Mouse (Mus musculus): ENCODE measurements at regions not wholly inside any gene's neighbourhood (a gene's known extent, or its start where the extent isn't known, plus 50 kb on each side); places are given as distances from the start of the nearest gene placed in this dataset.

GRCm38 (mm10) chr1:137452749-137453148 lies 492.5 kb upstream of the Nr5a2 start:
- Histone ChIP-seq H3K4me1 (replicated peaks; ENCODE audit: control insufficient read depth, insufficient read depth, low read length) (no peaks in the 10 kb centered on the region), H3K27me3 (ENCODE audit: control insufficient read depth, insufficient read depth, low read length) (no peaks in the 10 kb centered on the region), H3K4me3 (ENCODE audit: control insufficient read depth, insufficient read depth, low read length) (no peak overlapping the region), H3K27ac (ENCODE audit: control insufficient read depth, insufficient read depth, low read length) (no peak overlapping the region), H3K36me3 (ENCODE audit: control insufficient read depth, insufficient read depth, low read length) (no peaks in the 10 kb centered on the region)
- no peak for DNase-seq
- 98% methylated on average over 1 of the region's 1 CpGs for WGBS
- TF ChIP-seq CTCF (IDR thresholded peaks at IDR 0.05; ENCODE audit: borderline replicate concordance, control insufficient read depth, extremely low read depth, insufficient read depth, low read length, poor library complexity) (no peak), POLR2A (IDR thresholded peaks at IDR 0.05; ENCODE audit: control insufficient read depth, extremely low read depth, insufficient read depth, low read length, poor library complexity) (no peak)

DNA sequence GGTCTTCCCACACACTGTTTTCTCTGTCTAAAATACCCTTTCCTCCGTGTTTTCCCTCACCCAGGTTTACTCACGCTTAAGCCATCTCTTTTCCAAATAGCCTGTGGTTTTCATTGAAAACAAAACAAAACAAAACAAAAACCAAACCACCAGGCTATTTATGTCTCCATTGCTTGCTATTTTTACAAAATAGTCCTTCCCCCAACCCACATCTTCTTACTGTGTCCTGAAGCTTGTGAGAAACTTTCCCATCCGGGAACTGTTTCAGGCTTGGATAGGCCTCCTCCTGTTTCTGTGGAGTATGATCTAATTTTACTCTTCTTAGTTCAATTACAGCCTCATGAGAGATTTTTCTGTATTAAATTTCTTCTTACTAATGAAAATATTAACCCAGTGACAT lies 486.2 kb upstream of the Nr5a2 start:
- DNase-seq = no peak
- no peak for TF ChIP-seq CTCF (IDR thresholded peaks at IDR 0.05; ENCODE audit: borderline replicate concordance, control insufficient read depth, extremely low read depth, insufficient read depth, low read length, poor library complexity)
- no peak for TF ChIP-seq POLR2A (IDR thresholded peaks at IDR 0.05; ENCODE audit: control insufficient read depth, extremely low read depth, insufficient read depth, low read length, poor library complexity)
- Histone ChIP-seq H3K36me3 (ENCODE audit: control insufficient read depth, insufficient read depth, low read length) (no peaks in the 10 kb centered on the region), H3K4me3 (ENCODE audit: control insufficient read depth, insufficient read depth, low read length) (no peak overlapping the region), H3K27ac (ENCODE audit: control insufficient read depth, insufficient read depth, low read length) (no peak overlapping the region), H3K27me3 (ENCODE audit: control insufficient read depth, insufficient read depth, low read length) (no peaks in the 10 kb centered on the region), H3K4me1 (replicated peaks; ENCODE audit: control insufficient read depth, insufficient read depth, low read length) (no peaks in the 10 kb centered on the region)
- WGBS = 87% methylated on average over 3 of the region's 3 CpGs

GRCm38 (mm10) chr1:137428110-137428509 lies 467.9 kb upstream of the Nr5a2 start:
- H3K4me3 ChIP-seq (ENCODE audit: control insufficient read depth, insufficient read depth, low read length) = no peak overlapping the region
- H3K36me3 ChIP-seq (ENCODE audit: control insufficient read depth, insufficient read depth, low read length) = no peaks in the 10 kb centered on the region
- H3K27me3 ChIP-seq (ENCODE audit: control insufficient read depth, insufficient read depth, low read length) = no peaks in the 10 kb centered on the region
- no peaks in the 10 kb centered on the region for H3K4me1 ChIP-seq (replicated peaks; ENCODE audit: control insufficient read depth, insufficient read depth, low read length)
- 100% methylated on average over 1 of the region's 1 CpGs for WGBS
- H3K27ac ChIP-seq (ENCODE audit: control insufficient read depth, insufficient read depth, low read length) = no peak overlapping the region
- DNase-seq = no peak
- no peak for TF ChIP-seq POLR2A (IDR thresholded peaks at IDR 0.05; ENCODE audit: control insufficient read depth, extremely low read depth, insufficient read depth, low read length, poor library complexity)
- no peak for TF ChIP-seq CTCF (IDR thresholded peaks at IDR 0.05; ENCODE audit: borderline replicate concordance, control insufficient read depth, extremely low read depth, insufficient read depth, low read length, poor library complexity)

GRCm38 (mm10) chr1:137418388-137418787 lies 458.1 kb upstream of the Nr5a2 start:
- WGBS = 95% methylated on average over 3 of the region's 3 CpGs
- no peaks in the 10 kb centered on the region for H3K4me1 ChIP-seq (replicated peaks; ENCODE audit: control insufficient read depth, insufficient read depth, low read length)
- H3K27me3 ChIP-seq (ENCODE audit: control insufficient read depth, insufficient read depth, low read length) = no peaks in the 10 kb centered on the region
- no peak overlapping the region for H3K27ac ChIP-seq (ENCODE audit: control insufficient read depth, insufficient read depth, low read length)
- DNase-seq = no peak
- TF ChIP-seq POLR2A (IDR thresholded peaks at IDR 0.05; ENCODE audit: control insufficient read depth, extremely low read depth, insufficient read depth, low read length, poor library complexity) (no peak), CTCF (IDR thresholded peaks at IDR 0.05; ENCODE audit: borderline replicate concordance, control insufficient read depth, extremely low read depth, insufficient read depth, low read length, poor library complexity) (no peak)
- H3K36me3 ChIP-seq (ENCODE audit: control insufficient read depth, insufficient read depth, low read length) = no peaks in the 10 kb centered on the region
- H3K4me3 ChIP-seq (ENCODE audit: control insufficient read depth, insufficient read depth, low read length) = no peak overlapping the region

DNA sequence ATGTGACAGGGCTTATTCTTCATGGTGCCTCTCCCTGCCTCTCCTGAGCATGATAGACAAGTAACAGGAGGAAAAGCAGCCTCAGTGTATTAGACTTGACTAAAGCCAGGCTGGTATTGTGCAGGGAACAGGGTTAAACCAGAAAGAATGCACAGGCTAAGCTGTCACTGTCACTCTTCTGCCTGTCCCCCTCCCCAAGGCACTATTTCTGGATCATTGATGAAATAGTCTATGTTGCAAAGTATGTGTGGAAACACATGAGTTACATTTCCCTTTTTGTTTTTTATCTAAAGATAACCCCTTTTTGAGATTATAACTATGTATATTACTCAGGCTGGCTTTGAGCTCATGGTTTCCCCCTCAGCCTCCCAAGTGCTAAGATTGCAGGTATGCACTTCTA lies 436.5 kb upstream of the Nr5a2 start:
- H3K4me1 ChIP-seq (replicated peaks; ENCODE audit: control insufficient read depth, insufficient read depth, low read length) = no peaks in the 10 kb centered on the region
- no peak overlapping the region for H3K27ac ChIP-seq (ENCODE audit: control insufficient read depth, insufficient read depth, low read length)
- no peak for TF ChIP-seq CTCF (IDR thresholded peaks at IDR 0.05; ENCODE audit: borderline replicate concordance, control insufficient read depth, extremely low read depth, insufficient read depth, low read length, poor library complexity)
- TF ChIP-seq POLR2A (IDR thresholded peaks at IDR 0.05; ENCODE audit: control insufficient read depth, extremely low read depth, insufficient read depth, low read length, poor library complexity) = no peak
- no peaks in the 10 kb centered on the region for H3K27me3 ChIP-seq (ENCODE audit: control insufficient read depth, insufficient read depth, low read length)
- no peaks in the 10 kb centered on the region for H3K36me3 ChIP-seq (ENCODE audit: control insufficient read depth, insufficient read depth, low read length)
- no peak overlapping the region for H3K4me3 ChIP-seq (ENCODE audit: control insufficient read depth, insufficient read depth, low read length)
- DNase-seq = no peak

- TF ChIP-seq CTCF (IDR thresholded peaks at IDR 0.05; ENCODE audit: borderline replicate concordance, control insufficient read depth, extremely low read depth, insufficient read depth, low read length, poor library complexity) (no peak), POLR2A (IDR thresholded peaks at IDR 0.05; ENCODE audit: control insufficient read depth, extremely low read depth, insufficient read depth, low read length, poor library complexity) (no peak)
- no peak overlapping the region for H3K4me3 ChIP-seq (ENCODE audit: control insufficient read depth, insufficient read depth, low read length)
- no peak overlapping the region for H3K27ac ChIP-seq (ENCODE audit: control insufficient read depth, insufficient read depth, low read length)
- H3K36me3 ChIP-seq (ENCODE audit: control insufficient read depth, insufficient read depth, low read length) = no peaks in the 10 kb centered on the region
- no peak for DNase-seq
- WGBS = 94% methylated on average over 4 of the region's 4 CpGs
- no peaks in the 10 kb centered on the region for H3K27me3 ChIP-seq (ENCODE audit: control insufficient read depth, insufficient read depth, low read length)
- H3K4me1 ChIP-seq (replicated peaks; ENCODE audit: control insufficient read depth, insufficient read depth, low read length) = no peaks in the 10 kb centered on the region
Observed at GRCm38 (mm10) chr1:137387509-137387908, 427.3 kb upstream of the Nr5a2 start.

Data from thymus, adult 2 months (tissue).